Mouse (Mus musculus): ENCODE data around the gene Slc30a7. TPM values are rescaled to one million over a fixed set of nuclear protein-coding genes. Genes with fewer than 3 reads are reported as not detected.

Slc30a7 gene
- total and polyA plus RNA-seq, 2 experiments = 5.8 to 11.2 TPM

DNA sequence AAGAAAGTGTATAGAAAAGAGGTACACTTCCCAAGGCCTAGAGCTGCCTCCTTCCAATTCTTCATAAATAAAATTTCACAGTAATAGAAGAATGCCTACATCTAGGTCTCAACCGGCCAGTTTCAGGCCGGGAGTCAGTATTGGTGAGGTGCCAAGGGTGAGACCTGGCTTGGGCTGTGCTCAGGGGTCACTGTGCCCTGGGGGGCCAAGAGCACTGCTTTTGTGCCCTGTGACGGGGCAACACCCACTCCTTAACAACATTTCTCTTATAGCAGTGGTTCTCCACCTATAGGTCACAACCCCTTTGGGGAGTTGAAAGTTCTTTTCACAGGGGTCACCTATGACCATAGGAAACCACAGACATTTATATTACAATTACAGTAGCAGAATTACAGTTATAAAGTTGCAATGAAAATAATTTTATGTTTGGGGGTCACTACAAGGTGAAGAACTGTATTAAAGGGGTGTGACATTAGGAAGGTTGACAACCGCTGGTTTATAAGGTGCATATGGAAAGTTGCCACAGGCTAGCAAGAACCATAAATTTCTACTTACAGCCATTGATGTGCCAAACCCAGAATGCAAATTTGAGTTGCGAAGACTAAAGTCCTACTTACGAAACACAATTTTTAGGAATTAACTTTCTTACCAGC is 26.1 kb upstream of the Slc30a7 start:
- peak; percentile 79 for DNase-seq (ENCODE audit: extremely low read depth, low read depth, low spot score)
- no peaks in the 10 kb centered on the region for H3K79me2 ChIP-seq (ENCODE audit: control insufficient read depth, insufficient read depth, low read length)
- no peaks in the 10 kb centered on the region for H3K4me1 ChIP-seq (ENCODE audit: control insufficient read depth, insufficient read depth, low read length)
- TF ChIP-seq POLR2A (IDR thresholded peaks at IDR 0.05; ENCODE audit: extremely low read depth, insufficient read depth, low read length) (no peak), CTCF (IDR thresholded peaks at IDR 0.05; ENCODE audit: low read depth, low read length) (no peak)
- H3K4me3 ChIP-seq (ENCODE audit: insufficient read depth, low read depth, low read length) = no peak overlapping the region
- peaks cover 2% of the 10 kb centered on the region; the same call in 1 of the 2 replicates for H3K36me3 ChIP-seq (ENCODE audit: control insufficient read depth, insufficient read depth, low read length)
- H3K27me3 ChIP-seq (ENCODE audit: control insufficient read depth, insufficient read depth, low read length) = no peaks in the 10 kb centered on the region
- 57% methylated on average over 6 of the region's 6 CpGs for WGBS
- H3K27ac ChIP-seq (replicated peaks; ENCODE audit: insufficient read depth, low read depth, low read length) = no peak overlapping the region
- no peak overlapping the region for H3K9ac ChIP-seq (ENCODE audit: low read depth, low read length)

- DNase-seq (ENCODE audit: extremely low read depth, low read depth, low spot score) = no peak
- Histone ChIP-seq H3K4me1 (ENCODE audit: control insufficient read depth, insufficient read depth, low read length) (no peaks in the 10 kb centered on the region), H3K4me3 (ENCODE audit: insufficient read depth, low read depth, low read length) (no peak overlapping the region), H3K9ac (ENCODE audit: low read depth, low read length) (no peak overlapping the region), H3K27me3 (ENCODE audit: control insufficient read depth, insufficient read depth, low read length) (no peaks in the 10 kb centered on the region), H3K79me2 (ENCODE audit: control insufficient read depth, insufficient read depth, low read length) (no peaks in the 10 kb centered on the region), H3K36me3 (ENCODE audit: control insufficient read depth, insufficient read depth, low read length) (peaks cover 9% of the 10 kb centered on the region), H3K27ac (replicated peaks; ENCODE audit: insufficient read depth, low read depth, low read length) (no peak overlapping the region)
- no peak for TF ChIP-seq POLR2A (IDR thresholded peaks at IDR 0.05; ENCODE audit: extremely low read depth, insufficient read depth, low read length)
- no peak for TF ChIP-seq CTCF (IDR thresholded peaks at IDR 0.05; ENCODE audit: low read depth, low read length)
- 79% methylated on average over 11 of the region's 11 CpGs for whole genome bisulfite sequencing
Observed at GRCm38 (mm10) chr3:116030152-116030788, 23.1 kb upstream of the Slc30a7 start.

DNA sequence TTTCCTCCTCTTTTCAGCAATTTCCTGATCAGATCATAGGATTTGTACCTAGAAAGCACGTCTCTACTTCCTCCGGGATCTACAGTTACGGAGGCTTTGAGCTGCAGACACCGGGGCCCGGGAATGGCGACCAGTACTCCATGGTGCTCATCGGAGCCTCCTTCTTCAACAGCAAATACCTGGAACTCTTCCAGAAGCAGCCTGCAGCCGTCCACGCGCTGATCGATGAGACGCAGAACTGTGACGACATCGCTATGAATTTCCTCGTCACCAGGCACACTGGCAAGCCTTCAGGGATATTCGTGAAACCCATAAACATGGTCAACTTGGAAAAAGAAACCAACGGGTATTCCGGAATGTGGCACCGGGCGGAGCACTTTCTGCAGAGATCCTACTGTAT is 19.8 kb upstream of the Slc30a7 start:
- Histone ChIP-seq H3K27me3 (ENCODE audit: control insufficient read depth, insufficient read depth, low read length) (no peaks in the 10 kb centered on the region), H3K36me3 (ENCODE audit: control insufficient read depth, insufficient read depth, low read length) (peaks cover 9% of the 10 kb centered on the region), H3K79me2 (ENCODE audit: control insufficient read depth, insufficient read depth, low read length) (no peaks in the 10 kb centered on the region), H3K4me1 (ENCODE audit: control insufficient read depth, insufficient read depth, low read length) (no peaks in the 10 kb centered on the region), H3K27ac (replicated peaks; ENCODE audit: insufficient read depth, low read depth, low read length) (no peak overlapping the region), H3K9ac (ENCODE audit: low read depth, low read length) (no peak overlapping the region), H3K4me3 (ENCODE audit: insufficient read depth, low read depth, low read length) (no peak overlapping the region)
- 94% methylated on average over 20 of the region's 20 CpGs for WGBS
- no peak for TF ChIP-seq CTCF (IDR thresholded peaks at IDR 0.05; ENCODE audit: low read depth, low read length)
- no peak for TF ChIP-seq POLR2A (IDR thresholded peaks at IDR 0.05; ENCODE audit: extremely low read depth, insufficient read depth, low read length)
- no peak for DNase-seq (ENCODE audit: extremely low read depth, low read depth, low spot score)

- H3K27ac ChIP-seq (replicated peaks; ENCODE audit: insufficient read depth, low read depth, low read length) = no peak overlapping the region
- no peak for DNase-seq (ENCODE audit: extremely low read depth, low read depth, low spot score)
- 82% methylated on average over 10 of the region's 10 CpGs for WGBS
Observed at GRCm38 (mm10) chr3:116025701-116026100, 18.5 kb upstream of the Slc30a7 start.

DNA sequence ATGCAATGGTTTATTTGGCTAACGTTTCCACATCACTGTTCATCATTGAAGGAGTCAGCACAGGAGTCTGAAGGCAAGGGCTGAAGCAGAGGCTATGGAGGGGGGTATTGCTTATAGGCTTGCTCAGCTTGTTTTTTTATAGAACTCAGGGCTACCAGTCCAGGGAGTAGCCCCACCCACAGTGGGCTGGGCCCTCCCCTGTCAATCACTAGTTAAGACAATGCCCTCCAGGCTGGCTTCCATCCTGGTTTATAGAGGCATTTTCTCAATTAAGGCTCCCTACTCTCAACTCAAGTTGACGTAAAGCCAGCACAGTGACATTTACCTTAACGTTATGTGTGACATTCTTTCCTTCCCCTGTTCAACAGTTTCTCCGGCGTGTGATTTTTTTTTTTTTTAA is 17.5 kb upstream of the Slc30a7 start:
- no peak for TF ChIP-seq CTCF (IDR thresholded peaks at IDR 0.05; ENCODE audit: low read depth, low read length)
- TF ChIP-seq POLR2A (IDR thresholded peaks at IDR 0.05; ENCODE audit: extremely low read depth, insufficient read depth, low read length) = no peak
- no peaks in the 10 kb centered on the region for H3K4me1 ChIP-seq (ENCODE audit: control insufficient read depth, insufficient read depth, low read length)
- H3K27me3 ChIP-seq (ENCODE audit: control insufficient read depth, insufficient read depth, low read length) = no peaks in the 10 kb centered on the region
- DNase-seq (ENCODE audit: extremely low read depth, low read depth, low spot score) = no peak
- peaks cover 9% of the 10 kb centered on the region for H3K36me3 ChIP-seq (ENCODE audit: control insufficient read depth, insufficient read depth, low read length)
- no peaks in the 10 kb centered on the region for H3K79me2 ChIP-seq (ENCODE audit: control insufficient read depth, insufficient read depth, low read length)
- H3K27ac ChIP-seq (replicated peaks; ENCODE audit: insufficient read depth, low read depth, low read length) = no peak overlapping the region
- H3K4me3 ChIP-seq (ENCODE audit: insufficient read depth, low read depth, low read length) = no peak overlapping the region
- WGBS = 91% methylated on average over 5 of the region's 5 CpGs
- H3K9ac ChIP-seq (ENCODE audit: low read depth, low read length) = no peak overlapping the region

More at GRCm38 (mm10) chr3:116025701-116026100, 18.5 kb upstream of the Slc30a7 start:
- TF ChIP-seq POLR2A (IDR thresholded peaks at IDR 0.05; ENCODE audit: extremely low read depth, insufficient read depth, low read length) (no peak), CTCF (IDR thresholded peaks at IDR 0.05; ENCODE audit: low read depth, low read length) (no peak)
- Histone ChIP-seq H3K9ac (ENCODE audit: low read depth, low read length) (no peak overlapping the region), H3K4me3 (ENCODE audit: insufficient read depth, low read depth, low read length) (no peak overlapping the region), H3K4me1 (ENCODE audit: control insufficient read depth, insufficient read depth, low read length) (no peaks in the 10 kb centered on the region), H3K36me3 (ENCODE audit: control insufficient read depth, insufficient read depth, low read length) (peaks cover 9% of the 10 kb centered on the region), H3K27me3 (ENCODE audit: control insufficient read depth, insufficient read depth, low read length) (no peaks in the 10 kb centered on the region), H3K79me2 (ENCODE audit: control insufficient read depth, insufficient read depth, low read length) (no peaks in the 10 kb centered on the region)

DNA sequence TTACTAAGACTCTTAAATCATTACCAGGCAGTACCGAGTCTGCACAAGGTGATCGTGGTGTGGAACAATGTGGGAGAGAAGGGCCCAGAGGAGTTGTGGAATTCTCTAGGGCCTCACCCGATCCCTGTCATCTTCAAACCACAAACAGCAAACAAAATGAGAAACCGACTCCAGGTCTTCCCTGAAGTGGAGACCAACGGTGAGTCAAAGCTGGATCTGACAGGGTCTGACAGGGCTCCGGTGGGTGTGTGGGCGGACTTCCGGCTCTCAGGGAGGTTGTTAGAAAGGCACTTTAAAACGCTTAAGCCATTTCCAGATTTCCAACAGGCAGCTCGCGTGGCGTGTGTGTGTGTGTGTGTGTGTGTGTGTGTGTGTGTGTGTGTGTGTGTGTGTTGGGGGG is 17.0 kb upstream of the Slc30a7 start:
- H3K36me3 ChIP-seq (ENCODE audit: control insufficient read depth, insufficient read depth, low read length) = peaks cover 9% of the 10 kb centered on the region
- no peaks in the 10 kb centered on the region for H3K27me3 ChIP-seq (ENCODE audit: control insufficient read depth, insufficient read depth, low read length)
- TF ChIP-seq CTCF (IDR thresholded peaks at IDR 0.05; ENCODE audit: low read depth, low read length) (no peak), POLR2A (IDR thresholded peaks at IDR 0.05; ENCODE audit: extremely low read depth, insufficient read depth, low read length) (no peak)
- no peak for DNase-seq (ENCODE audit: extremely low read depth, low read depth, low spot score)
- H3K9ac ChIP-seq (ENCODE audit: low read depth, low read length) = no peak overlapping the region
- H3K79me2 ChIP-seq (ENCODE audit: control insufficient read depth, insufficient read depth, low read length) = no peaks in the 10 kb centered on the region
- H3K27ac ChIP-seq (replicated peaks; ENCODE audit: insufficient read depth, low read depth, low read length) = no peak overlapping the region
- 87% methylated on average over 12 of the region's 12 CpGs for WGBS
- no peak overlapping the region for H3K4me3 ChIP-seq (ENCODE audit: insufficient read depth, low read depth, low read length)
- H3K4me1 ChIP-seq (ENCODE audit: control insufficient read depth, insufficient read depth, low read length) = no peaks in the 10 kb centered on the region
